8 mouse cellular contexts compared by ENCODE assay signal in the genomic region with DNA sequence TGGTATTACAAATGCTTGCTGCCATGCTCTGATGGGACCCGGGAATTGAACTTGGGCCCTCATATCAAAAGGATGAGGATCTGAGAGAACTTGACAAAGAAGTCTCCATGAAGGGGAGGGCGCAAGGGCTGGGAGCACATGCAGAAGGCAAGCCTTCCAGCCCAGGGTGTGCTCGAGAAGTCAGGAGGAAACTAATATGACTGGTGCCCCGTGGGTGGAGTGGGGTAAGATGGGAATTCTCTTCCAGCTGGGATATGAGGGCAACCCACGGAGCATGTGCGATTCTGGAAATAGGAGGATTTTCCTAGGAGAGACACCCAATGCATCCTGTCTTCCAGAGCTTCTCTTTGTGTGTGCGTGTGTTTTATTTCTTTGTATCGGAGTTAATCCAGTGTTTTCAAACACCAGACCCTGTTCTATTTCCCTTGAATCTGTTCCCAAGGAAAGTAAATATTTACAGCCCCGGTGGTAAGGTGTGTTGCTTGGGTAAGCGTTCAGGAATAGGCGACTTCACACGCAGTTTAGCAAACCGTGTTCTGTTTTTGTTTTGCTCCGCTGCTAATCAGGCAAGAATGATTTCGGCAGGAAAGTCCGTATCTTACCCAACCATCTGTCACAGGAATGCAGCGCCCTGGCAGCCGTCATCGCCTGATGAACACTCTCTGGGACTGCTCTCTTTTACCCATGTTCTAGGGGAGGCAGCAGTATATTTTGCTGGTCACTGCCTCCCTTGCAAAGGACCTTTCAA. TPM values are rescaled to one million over a fixed set of nuclear protein-coding genes. Genes with fewer than 3 reads are reported as not detected.
A peak's percentile ranks its signal among the peaks of the same experiment; 100 is the strongest.
DNase-seq lines count a peak whose midpoint lies in the region; ATAC-seq lines count a peak whose summit lies in the region.

No protein-coding gene starts in this region.

- DNase-seq in heart, adult 9 months (ENCODE audit: low spot score in 2 of 2), result peak; percentile 33 to 41
- DNase-seq in heart, postnatal 25 days (ENCODE audit: low spot score), result no peak
- peak; percentile 55 to 56 for DNase-seq in cerebellum, postnatal 36 days
- DNase-seq in layer of hippocampus, adult 8-10 months (ENCODE audit: low spot score in 2 of 2), result peak; percentile 33 to 37
- DNase-seq in thymus, postnatal 0 days (ENCODE audit: low spot score), result no peak
- no peak for DNase-seq in urinary bladder, adult 18-20 months (ENCODE audit: low spot score in 2 of 2)

- intact Hi-C loops in heart, postnatal 25 days (cut with DNase I), result no loop called here

- ATAC-seq in hematopoietic stem cell, adult 5-6 weeks (replicated peaks in 1 of 2; ENCODE audit: insufficient read depth in 1 of 2, low FRiP score in 2 of 2, low TSS enrichment in 1 of 2, low read depth in 1 of 2, poor library complexity in 2 of 2, severe bottlenecking in 2 of 2), result peak; percentile 65 to 70
- peak; percentile 87 for ATAC-seq in megakaryocyte-erythroid progenitor cell, adult 5-6 weeks (replicated peaks; ENCODE audit: low FRiP score, low TSS enrichment, poor library complexity, severe bottlenecking)

RNA-seq across cellular contexts. Expression of a gene that starts 28.4 kb away (rescaled TPM):
- total RNA-seq in heart, postnatal 25 days (2021), result 10 to 100 TPM; 29.4 to 30.9 TPM
- 1.4 and 1.7 TPM in 2 replicates for total RNA-seq in hematopoietic stem cell, adult 5-6 weeks (2017)
- 10 to 100 TPM; 11.1 to 16.1 (median 12.3) TPM for total RNA-seq in layer of hippocampus, adult 8-10 months (2022)
- total RNA-seq in megakaryocyte-erythroid progenitor cell, adult 5-6 weeks (2014; fragmentation: Nextera tagmentation), result 9.0 and 16.3 TPM in 2 replicates
- total RNA-seq in megakaryocyte-erythroid progenitor cell, adult 5-6 weeks (2017), result 5.3 and 7.2 TPM in 2 replicates
- polyA plus RNA-seq in thymus, postnatal 0 days (2015; fragmentation: Nextera tagmentation; extraction: Ambion mirVana), result 11.8 and 12.3 TPM in 2 replicates

Comparison
In these comparisons a context has a peak if more than half of its experiments do, and no peak if none do; other contexts are left out.
1. DNase-seq: peak in heart, adult 9 months (2 of 2), cerebellum, postnatal 36 days (2 of 2) and layer of hippocampus, adult 8-10 months (2 of 2); none in heart, postnatal 25 days (single experiment), thymus, postnatal 0 days (single experiment) and urinary bladder, adult 18-20 months (0 of 2).